Mouse (Mus musculus) MEL (cell line): ENCODE data around the gene Tnf. TPM values are rescaled to one million over a fixed set of nuclear protein-coding genes. Genes with fewer than 3 reads are reported as not detected.

Experiments used
- DNase-seq: peaks from one replicate; pipeline ENCODE4 v3.0.0; 2011; ENCODE audit warnings: low read depth, low spot score
- H3K27ac ChIP-seq: 2 replicates; pipeline ENCODE4 v1.5.1; 2012; ENCODE audit warnings: low read depth, mild to moderate bottlenecking, control low read depth, low read length, moderate library complexity; ENCODE audit not compliant: control insufficient read depth
- H3K27me3 ChIP-seq, 2 experiments: fragments of 150-350 bp in 1 of 2; sonication (generic) in 1 of 2; 2 replicates each; pipeline ENCODE4 v1.6.1; 2012; ENCODE audit warnings: low read length in 2 of 2, mild to moderate bottlenecking in 2 of 2, improper control_type of control experiment in 1 of 2, moderate library complexity in 1 of 2; ENCODE audit not compliant: insufficient read depth in 2 of 2, control insufficient read depth in 1 of 2
- H3K36me3 ChIP-seq, 2 experiments: 2 replicates each; pipeline ENCODE4 v1.6.1; 2012 to 2014; ENCODE audit warnings: low read length in 2 of 2, improper control_type of control experiment in 1 of 2, inconsistent platforms in 1 of 2, mild to moderate bottlenecking in 1 of 2; ENCODE audit not compliant: insufficient read depth in 2 of 2, control insufficient read depth in 1 of 2
- H3K4me1 ChIP-seq, 2 experiments: fragments of 150-350 bp in 1 of 2; sonication (generic) in 1 of 2; 2 replicates each; pipeline ENCODE4 v1.6.1; 2012; ENCODE audit warnings: low read length in 2 of 2, improper control_type of control experiment in 1 of 2, mild to moderate bottlenecking in 1 of 2; ENCODE audit not compliant: insufficient read depth in 2 of 2, control insufficient read depth in 1 of 2
- H3K4me3 ChIP-seq, 2 experiments: fragments of 150-350 bp in 1 of 2; sonication (generic) in 1 of 2; 2 replicates each; pipeline ENCODE4 v1.5.1; 2012; ENCODE audit warnings: low read depth in 2 of 2, low read length in 2 of 2, mild to moderate bottlenecking in 2 of 2, moderate library complexity in 2 of 2, control low read depth in 1 of 2, improper control_type of control experiment in 1 of 2; ENCODE audit not compliant: control insufficient read depth in 1 of 2, insufficient read depth in 1 of 2
- H3K79me2 ChIP-seq: 2 replicates; pipeline ENCODE4 v1.6.1; 2012; ENCODE audit warnings: mild to moderate bottlenecking, low read length, moderate library complexity; ENCODE audit not compliant: control insufficient read depth, poor library complexity, insufficient read depth
- H3K9ac ChIP-seq: 2 replicates; pipeline ENCODE4 v1.6.1; 2012; ENCODE audit warnings: low read depth, mild to moderate bottlenecking, control low read depth, low read length, moderate library complexity; ENCODE audit not compliant: control insufficient read depth, poor library complexity, severe bottlenecking
- H3K9me3 ChIP-seq: fragments of 150-350 bp; sonication (generic); replicated peaks from 2 replicates; pipeline ENCODE4 v1.6.1; 2012; ENCODE audit warnings: mild to moderate bottlenecking, low read length, improper control_type of control experiment, moderate library complexity; ENCODE audit not compliant: insufficient read depth
- CTCF ChIP-seq, 3 experiments: IDR thresholded peaks in 2 of 3; conservative IDR thresholded peaks in 1 of 3; 2 replicates each; pipeline ENCODE4 v1.5.1; 2011 to 2012; ENCODE audit warnings: low read length in 3 of 3, low read depth in 2 of 3, mild to moderate bottlenecking in 2 of 3, improper control_type of control experiment in 1 of 3, inconsistent platforms in 1 of 3, mixed read lengths in 1 of 3, moderate library complexity in 1 of 3; ENCODE audit not compliant: control insufficient read depth in 1 of 3, insufficient read depth in 1 of 3, poor library complexity in 1 of 3, severe bottlenecking in 1 of 3
- ETS1 ChIP-seq: IDR thresholded peaks from 2 replicates; pipeline ENCODE4 v1.6.1; 2012; ENCODE audit warnings: low read depth, mild to moderate bottlenecking, inconsistent platforms, low read length, improper control_type of control experiment, moderate library complexity
- HCFC1 ChIP-seq: IDR thresholded peaks from 2 replicates; pipeline ENCODE4 v1.6.1; 2012; ENCODE audit warnings: low read depth, mild to moderate bottlenecking, inconsistent platforms, low read length, improper control_type of control experiment, moderate library complexity
- JUND ChIP-seq: IDR thresholded peaks from 2 replicates; pipeline ENCODE4 v1.6.1; 2011; ENCODE audit warnings: low read depth, mild to moderate bottlenecking, improper control_type of control experiment, low read length
- MAFK ChIP-seq: IDR thresholded peaks from 2 replicates; pipeline ENCODE4 v1.6.1; 2011; ENCODE audit warnings: low read depth, mild to moderate bottlenecking, low read length, improper control_type of control experiment, borderline replicate concordance
- MAZ ChIP-seq: IDR thresholded peaks from 2 replicates; pipeline ENCODE4 v1.6.1; 2012; ENCODE audit warnings: low read depth, mild to moderate bottlenecking, inconsistent platforms, low read length, improper control_type of control experiment
- MYC ChIP-seq: IDR thresholded peaks from 2 replicates; pipeline ENCODE4 v1.6.1; 2011; ENCODE audit warnings: low read depth, mild to moderate bottlenecking, low read length, improper control_type of control experiment, moderate library complexity
- NELFE ChIP-seq: IDR thresholded peaks from 2 replicates; pipeline ENCODE4 v1.6.1; 2011; ENCODE audit warnings: low read depth, low read length, improper control_type of control experiment
- POLR2A ChIP-seq, 2 experiments: IDR thresholded peaks; 2 replicates each; pipeline ENCODE4 v1.6.1; 2011 to 2012; ENCODE audit warnings: low read length in 2 of 2, mild to moderate bottlenecking in 2 of 2, control low read depth in 1 of 2, improper control_type of control experiment in 1 of 2, low read depth in 1 of 2, moderate library complexity in 1 of 2; ENCODE audit not compliant: control insufficient read depth in 1 of 2, insufficient read depth in 1 of 2, poor library complexity in 1 of 2
- POLR2AphosphoS2 ChIP-seq: IDR thresholded peaks from 2 replicates; pipeline ENCODE4 v1.6.1; 2011; ENCODE audit warnings: low read length, improper control_type of control experiment
- RAD21 ChIP-seq: IDR thresholded peaks from 2 replicates; pipeline ENCODE4 v1.6.1; 2011; ENCODE audit warnings: mild to moderate bottlenecking, low read depth, low read length, improper control_type of control experiment
- SIN3A ChIP-seq: IDR thresholded peaks from 2 replicates; pipeline ENCODE4 v1.6.1; 2012; ENCODE audit warnings: low read length, improper control_type of control experiment, inconsistent platforms
- SMC3 ChIP-seq: IDR thresholded peaks from 2 replicates; pipeline ENCODE4 v1.6.1; 2011; ENCODE audit warnings: low read depth, low read length, improper control_type of control experiment
- TBP ChIP-seq: IDR thresholded peaks from 2 replicates; pipeline ENCODE4 v1.8.0; 2011; ENCODE audit warnings: low read depth, low read length, improper control_type of control experiment
- ZC3H11A ChIP-seq: IDR thresholded peaks from 2 replicates; pipeline ENCODE4 v1.6.1; 2012; ENCODE audit warnings: low read depth, mild to moderate bottlenecking, inconsistent platforms, low read length, improper control_type of control experiment
- ZKSCAN1 ChIP-seq: IDR thresholded peaks from 2 replicates; pipeline ENCODE4 v1.6.1; 2012; ENCODE audit warnings: low read depth, mild to moderate bottlenecking, inconsistent platforms, low read length, improper control_type of control experiment, moderate library complexity
- ZNF384 ChIP-seq: IDR thresholded peaks from 2 replicates; pipeline ENCODE4 v1.6.1; 2012; ENCODE audit warnings: low read depth, mild to moderate bottlenecking, inconsistent platforms, low read length, improper control_type of control experiment
- polyA plus RNA-seq, 2 experiments: library from polyadenylated mRNA; stranded (reverse) in 1 of 2; unstranded in 1 of 2; fragments of >175 nt in 1 of 2; fragments of >200 nt in 1 of 2; gene quantifications; 2 replicates each; pipeline versions ENCODE4 v1.2.1 to v1.2.4; 2012; ENCODE audit warnings: low replicate concordance in 2 of 2, low read depth in 1 of 2; ENCODE audit not compliant: insufficient read length in 2 of 2, insufficient read depth in 1 of 2, missing spikeins in 1 of 2
- total RNA-seq: library from RNA; depleted of rRNA; stranded (reverse); fragments of 300-350 nt; gene quantifications from 2 replicates; pipeline ENCODE4 v1.2.3, GENCODE M21; 2012

Tnf gene
- total and polyA plus RNA-seq, 3 experiments = 1.2 to 2.0 TPM; not detected in 1

DNA sequence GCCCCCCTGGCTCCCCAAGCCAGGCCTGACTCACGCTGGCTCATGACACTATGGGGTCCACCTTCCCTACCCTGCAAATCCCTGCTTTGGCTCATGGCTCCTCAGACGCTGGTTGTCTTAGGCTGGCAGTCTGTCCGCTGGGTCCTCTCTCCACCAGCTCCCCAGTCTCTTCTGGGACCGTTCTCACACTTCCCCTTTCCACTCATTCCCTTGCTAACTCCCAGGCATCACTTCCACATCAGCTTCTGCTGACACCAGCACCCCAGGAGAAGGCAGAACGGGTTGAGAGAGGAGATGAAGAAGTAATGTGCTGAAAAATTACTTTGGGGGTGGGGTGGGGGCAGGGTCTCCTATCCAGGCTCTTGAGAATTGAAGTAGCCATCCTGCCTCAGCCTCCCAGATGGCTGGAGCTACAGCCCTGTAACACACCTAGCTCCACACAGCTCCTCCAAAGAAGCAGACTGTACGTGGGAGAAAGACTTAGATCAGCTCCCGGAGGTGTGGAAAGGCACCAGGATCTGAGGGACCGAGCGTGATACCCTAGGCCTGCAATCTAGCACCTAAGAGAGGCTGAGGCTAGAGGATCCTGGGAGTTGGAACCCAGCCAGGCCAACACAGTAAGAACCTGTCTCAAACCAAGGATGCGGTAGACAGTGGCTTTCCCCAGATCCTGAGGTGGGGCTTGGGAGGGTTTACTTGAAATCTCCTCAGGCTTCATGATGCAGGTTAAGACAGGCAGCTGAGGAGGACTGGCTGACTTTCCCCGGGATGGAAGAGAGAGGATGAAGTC, 29.2 kb downstream of the Tnf start:
- TF ChIP-seq POLR2A (IDR thresholded peaks at IDR 0.05; ENCODE audit: control insufficient read depth in 1 of 2, insufficient read depth in 1 of 2, low read depth in 1 of 2, low read length in 2 of 2, poor library complexity in 1 of 2) = 0 out of 4 replicates have a peak, but pooled peaks of 1 of the 2 experiments have one; percentile 33
- TF ChIP-seq ETS1 = 0 out of 2 replicates have a peak, but pooled peaks have one; percentile 7
- TF ChIP-seq ZKSCAN1 = no peak
- Histone ChIP-seq H3K9me3 (no peaks in the 10 kb centered on the region), H3K27me3 (no peaks in the 10 kb centered on the region), H3K4me1 (peaks cover 12 to 22% of the 10 kb centered on the region in 2 experiments), H3K79me2 (no peaks in the 10 kb centered on the region), H3K27ac (peak overlapping the region; percentile 29; the same call in 1 of the 2 replicates), H3K9ac (peak overlapping the region; percentile 39), H3K4me3 (no peak overlapping the region), H3K36me3 (peaks cover 0 to 15% of the 10 kb centered on the region in 2 experiments; a peak in 2 of 4 replicates)
- peak; percentile 76 for DNase-seq

DNA sequence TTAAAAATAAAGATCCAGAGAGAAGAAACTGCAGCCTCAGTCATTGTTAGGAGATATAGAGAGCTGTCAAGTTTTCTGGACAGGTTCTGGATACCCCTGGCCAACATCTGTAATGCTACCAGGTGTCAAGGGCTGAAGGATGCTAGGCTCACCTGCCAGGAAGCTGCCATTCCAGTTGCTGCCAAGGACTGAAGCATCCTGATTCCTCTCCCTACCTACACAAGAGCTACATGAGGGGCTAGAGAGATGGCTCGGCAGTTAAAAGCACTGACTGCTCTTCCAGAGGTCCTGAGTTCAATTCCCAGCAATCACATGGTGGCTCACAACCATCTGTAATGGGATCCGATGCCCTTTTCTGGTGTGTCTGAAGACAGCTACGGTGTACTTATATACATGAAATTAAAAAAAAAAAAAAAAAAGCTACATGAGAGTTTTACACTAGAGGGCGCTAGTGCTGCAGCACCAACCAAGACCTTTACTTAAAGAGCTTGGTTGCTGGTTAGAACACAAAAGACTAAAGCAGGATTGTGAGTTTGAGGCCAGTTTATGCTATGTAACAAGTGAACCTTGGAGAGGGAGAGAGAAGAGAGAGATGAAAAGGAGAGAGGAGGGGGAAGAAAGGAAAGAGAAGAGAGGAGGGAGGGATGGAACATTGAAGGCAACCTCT, 33.1 kb downstream of the Tnf start:
- Histone ChIP-seq H3K4me1 (peaks cover 6 to 23% of the 10 kb centered on the region in 2 experiments), H3K27ac (no peak overlapping the region), H3K4me3 (no peak overlapping the region), H3K79me2 (peaks cover 13% of the 10 kb centered on the region), H3K9ac (no peak overlapping the region), H3K36me3 (peaks cover 0 to 9% of the 10 kb centered on the region in 2 experiments; a peak in 2 of 4 replicates), H3K9me3 (no peaks in the 10 kb centered on the region), H3K27me3 (no peaks in the 10 kb centered on the region)
- DNase-seq = peak; percentile 89
- TF ChIP-seq CTCF (IDR thresholded peaks at IDR 0.05 in 2 of 3, conservative IDR thresholded peaks at IDR 0.05 in 1 of 3; ENCODE audit: control insufficient read depth in 1 of 3, insufficient read depth in 1 of 3, low read depth in 2 of 3, low read length in 3 of 3, poor library complexity in 1 of 3, severe bottlenecking in 1 of 3) (peak; percentile 53 to 85 (median 61)), RAD21 (peak; percentile 87), SMC3 (peak; percentile 90), ZNF384 (peak; percentile 98), JUND (peak; percentile 15; the same call in 1 of the 2 replicates), POLR2AphosphoS2 (no peak), HCFC1 (peak; percentile 61), ZC3H11A (peak; percentile 87), MAZ (0 out of 2 replicates have a peak, but pooled peaks have one; percentile 43), MAFK (no peak), SIN3A (peak; percentile 68; the same call in 1 of the 2 replicates), TBP (no peak), MYC (peak; percentile 66), NELFE (no peak), ETS1 (no peak), ZKSCAN1 (peak; percentile 47; the same call in 1 of the 2 replicates)
